Mouse (Mus musculus) thymus, adult 2 months (tissue): ENCODE measurements at regions not wholly inside any gene's neighbourhood (a gene's known extent, or its start where the extent isn't known, plus 50 kb on each side); places are given as distances from the start of the nearest gene placed in this dataset.
"Not testable (repeated sequence)": the region's sequence is repeated elsewhere in the genome, so short reads cannot be mapped to it uniquely, and the experiment has no call there.

Experiments
- DNase-seq: peaks from one replicate; pipeline ENCODE4 v3.0.0; 2021
- H3K27ac ChIP-seq: fragments of 200-500 bp; 2 replicates; pipeline ENCODE4 v1.5.1; 2012; ENCODE audit warnings: low read length, control low read depth; ENCODE audit not compliant: control insufficient read depth, insufficient read depth
- H3K27me3 ChIP-seq: fragments of 200-500 bp; 2 replicates; pipeline ENCODE4 v1.6.1; 2012; ENCODE audit warnings: mild to moderate bottlenecking, low read length, moderate library complexity, mixed read lengths; ENCODE audit not compliant: control insufficient read depth, insufficient read depth
- H3K36me3 ChIP-seq: fragments of 200-500 bp; 2 replicates; pipeline ENCODE4 v1.6.1; 2012; ENCODE audit warnings: mild to moderate bottlenecking, low read length, moderate library complexity; ENCODE audit not compliant: control insufficient read depth, insufficient read depth
- H3K4me1 ChIP-seq: fragments of 200-500 bp; replicated peaks from 2 replicates; pipeline ENCODE4 v1.6.1; 2012; ENCODE audit warnings: low read length; ENCODE audit not compliant: control insufficient read depth, insufficient read depth
- H3K4me3 ChIP-seq: fragments of 200-500 bp; 2 replicates; pipeline ENCODE4 v1.5.1; 2012; ENCODE audit warnings: mild to moderate bottlenecking, low read length, control low read depth, moderate library complexity; ENCODE audit not compliant: control insufficient read depth, insufficient read depth
- CTCF ChIP-seq: fragments of 200-500 bp; IDR thresholded peaks from 2 replicates; pipeline ENCODE4 v1.5.1; 2012; ENCODE audit warnings: mild to moderate bottlenecking, control low read depth, low read length, moderate library complexity, borderline replicate concordance; ENCODE audit not compliant: control insufficient read depth, poor library complexity, insufficient read depth; ENCODE audit errors: extremely low read depth
- POLR2A ChIP-seq: fragments of 200-500 bp; IDR thresholded peaks from 2 replicates; pipeline ENCODE4 v1.6.1; 2012; ENCODE audit warnings: mild to moderate bottlenecking, low read length, control low read depth, moderate library complexity; ENCODE audit not compliant: control insufficient read depth, poor library complexity, insufficient read depth; ENCODE audit errors: extremely low read depth
- WGBS: fragments of 180-500 bp; shearing (Covaris S2); methylation state at CpG from one replicate; pipeline ENCODE4 v1.1.7; 2018; 5-methylcytosine and 5-hydroxymethylcytosine counted together

GRCm38 (mm10) chr14:48762691-48763090, 89.1 kb upstream of the Otx2 start:
- H3K27me3 ChIP-seq = no peaks in the 10 kb centered on the region
- no peaks in the 10 kb centered on the region for H3K4me1 ChIP-seq
- no peak overlapping the region for H3K4me3 ChIP-seq
- H3K36me3 ChIP-seq = no peaks in the 10 kb centered on the region
- no peak overlapping the region for H3K27ac ChIP-seq
- no peak for DNase-seq
- no peak for TF ChIP-seq CTCF
- no peak for TF ChIP-seq POLR2A
- 89% methylated on average over 5 of the region's 5 CpGs for WGBS

GRCm38 (mm10) chr14:48761002-48761648, 87.5 kb upstream of the Otx2 start:
- WGBS = 84% methylated on average over 7 of the region's 7 CpGs
- H3K27ac ChIP-seq = no peak overlapping the region
- no peak overlapping the region for H3K4me3 ChIP-seq
- H3K27me3 ChIP-seq = no peaks in the 10 kb centered on the region
- no peak for DNase-seq
- H3K36me3 ChIP-seq = no peaks in the 10 kb centered on the region
- TF ChIP-seq POLR2A (no peak), CTCF (no peak)
- no peaks in the 10 kb centered on the region for H3K4me1 ChIP-seq

- not testable (repeated sequence) for H3K27me3 ChIP-seq
- 95% methylated on average over 5 of the region's 5 CpGs for WGBS
Measured at GRCm38 (mm10) chr14:48755096-48755495, 81.5 kb upstream of the Otx2 start.

DNA sequence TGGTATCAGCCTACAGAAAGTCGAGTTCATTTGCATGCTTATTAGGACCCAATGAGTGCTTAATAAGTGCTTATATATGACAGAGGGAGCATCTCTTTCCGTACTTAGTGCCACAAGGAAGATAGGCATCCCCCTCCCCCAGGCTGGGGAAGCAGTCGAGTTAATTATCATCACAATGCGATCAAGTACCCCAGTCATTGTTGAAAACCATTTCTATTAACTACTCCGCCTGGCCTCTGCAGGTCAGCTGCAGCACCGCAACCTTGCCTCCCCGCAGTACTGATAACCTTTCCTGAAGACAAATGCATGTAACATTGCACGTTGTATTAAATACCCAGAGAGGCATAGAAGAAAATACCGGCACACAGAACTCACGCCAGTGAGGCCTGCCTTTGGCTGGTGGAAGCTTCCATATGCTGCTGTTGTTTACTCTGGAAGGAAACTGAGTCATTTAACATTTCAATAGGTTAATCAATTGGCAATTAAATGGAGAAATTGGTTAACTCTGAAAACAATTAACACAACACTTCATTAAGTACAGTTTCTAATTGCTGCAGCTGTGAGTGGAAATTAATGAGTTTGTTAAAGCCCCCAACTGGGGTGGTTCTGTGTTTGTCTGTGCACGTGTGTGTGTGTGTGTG, 80.6 kb upstream of the Otx2 start:
- WGBS = 79% methylated on average over 11 of the region's 11 CpGs
- no peak for DNase-seq
- Histone ChIP-seq H3K4me3 (no peak overlapping the region), H3K4me1 (no peaks in the 10 kb centered on the region), H3K36me3 (no peaks in the 10 kb centered on the region), H3K27me3 (no peaks in the 10 kb centered on the region), H3K27ac (no peak overlapping the region)
- no peak for TF ChIP-seq CTCF
- no peak for TF ChIP-seq POLR2A

More at GRCm38 (mm10) chr14:48755096-48755495, 81.5 kb upstream of the Otx2 start:
- not testable (repeated sequence) for DNase-seq, H3K27ac ChIP-seq, H3K4me3 ChIP-seq, H3K36me3 ChIP-seq, H3K4me1 ChIP-seq

DNA sequence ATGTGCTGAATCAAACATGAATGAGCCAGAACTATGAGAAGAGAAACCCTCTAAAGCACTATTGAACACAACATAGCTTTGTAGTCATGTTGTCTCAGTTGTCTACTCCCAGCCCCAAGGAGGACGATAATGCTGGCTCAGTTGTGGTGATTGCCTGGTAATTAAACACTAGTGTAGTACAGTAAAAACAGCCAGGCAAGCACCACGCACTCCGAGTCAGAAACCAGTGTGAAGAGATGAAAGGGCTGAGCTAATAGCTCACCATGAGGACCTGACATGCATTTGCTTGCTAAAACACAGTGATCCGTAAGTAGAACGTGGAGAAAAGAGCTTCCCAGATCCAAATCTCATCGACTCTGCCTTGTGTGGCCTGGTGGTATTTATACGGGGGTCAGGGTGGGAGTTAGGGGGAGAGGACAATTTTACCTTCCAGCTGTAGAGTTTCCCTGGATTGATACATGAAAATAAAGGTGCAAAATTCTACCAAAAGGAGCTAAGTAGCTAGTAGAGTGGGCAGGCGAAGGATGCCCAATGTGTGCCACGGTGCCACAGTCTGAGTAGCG, 80.0 kb upstream of the Otx2 start:
- WGBS = 90% methylated on average over 10 of the region's 10 CpGs
- TF ChIP-seq CTCF (no peak), POLR2A (no peak)
- H3K36me3 ChIP-seq = no peaks in the 10 kb centered on the region
- H3K27ac ChIP-seq = no peak overlapping the region
- no peak overlapping the region for H3K4me3 ChIP-seq
- H3K4me1 ChIP-seq = no peaks in the 10 kb centered on the region
- DNase-seq = no peak
- H3K27me3 ChIP-seq = no peaks in the 10 kb centered on the region

DNA sequence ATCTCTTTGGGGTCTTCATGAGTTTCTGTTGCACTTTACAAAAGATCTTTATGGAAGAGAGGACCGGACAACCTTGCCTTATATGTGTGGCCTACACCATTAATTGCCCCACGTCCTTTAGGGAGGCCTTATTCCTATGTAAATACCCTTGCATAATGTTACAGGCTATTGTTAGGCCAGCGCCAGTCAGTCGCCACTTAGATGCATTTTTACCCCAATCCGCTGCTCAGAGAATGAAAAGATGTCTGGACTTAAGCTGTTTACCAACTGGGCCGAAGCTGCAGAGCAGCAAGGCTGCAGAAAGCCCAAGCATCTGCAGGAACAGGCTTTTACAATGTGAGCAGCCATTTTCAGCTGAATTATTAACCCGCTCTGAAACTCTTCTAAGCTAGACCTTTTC, 79.5 kb upstream of the Otx2 start:
- TF ChIP-seq CTCF = no peak
- no peak for TF ChIP-seq POLR2A
- 92% methylated on average over 7 of the region's 7 CpGs for WGBS
- no peak overlapping the region for H3K4me3 ChIP-seq
- DNase-seq = no peak
- H3K4me1 ChIP-seq = no peaks in the 10 kb centered on the region
- H3K27me3 ChIP-seq = no peaks in the 10 kb centered on the region
- H3K36me3 ChIP-seq = no peaks in the 10 kb centered on the region
- no peak overlapping the region for H3K27ac ChIP-seq
